Mouse (Mus musculus) embryonic facial prominence, embryonic 14.5 days (tissue): ENCODE results near the gene Pank3. TPM values are rescaled to one million over a fixed set of nuclear protein-coding genes. Genes with fewer than 3 reads are reported as not detected.

Experiments
- ATAC-seq: fragments of 200-750 bp; cut with Nextera tagmentation; 2 replicates; pipeline ENCODE4 v1.8.0; 2017; ENCODE audit warnings: low read depth, moderate number of reproducible peaks, moderate TSS enrichment
- DNase-seq: peaks from one replicate; pipeline ENCODE4 v3.0.0-alpha.2; 2015; ENCODE audit warnings: low spot score
- H3K27ac ChIP-seq: fragments of 300-500 bp; sonication (generic); replicated peaks from 2 replicates; pipeline ENCODE4 v1.5.1; 2014; ENCODE audit warnings: low read depth, mild to moderate bottlenecking, low read length, moderate library complexity
- H3K27me3 ChIP-seq: fragments of 300-500 bp; sonication (generic); replicated peaks from 2 replicates; pipeline ENCODE4 v1.6.1; 2014; ENCODE audit warnings: low read length; ENCODE audit not compliant: control insufficient read depth, insufficient read depth
- H3K36me3 ChIP-seq: fragments of 300-500 bp; sonication (generic); 2 replicates; pipeline ENCODE4 v1.6.1; 2014; ENCODE audit warnings: low read length, mixed read lengths; ENCODE audit not compliant: control insufficient read depth, insufficient read depth
- H3K4me1 ChIP-seq: fragments of 300-500 bp; sonication (generic); 2 replicates; pipeline ENCODE4 v1.6.1; 2014; ENCODE audit warnings: antibody characterized with exemption, low read length; ENCODE audit not compliant: control insufficient read depth, insufficient read depth
- H3K4me2 ChIP-seq: fragments of 300-500 bp; sonication (generic); 2 replicates; pipeline ENCODE4 v1.6.1; 2014; ENCODE audit warnings: low read depth, mild to moderate bottlenecking, low read length, moderate library complexity, mixed read lengths
- H3K4me3 ChIP-seq: fragments of 300-500 bp; sonication (generic); 2 replicates; pipeline ENCODE4 v1.5.1; 2014; ENCODE audit warnings: low read depth, mild to moderate bottlenecking, low read length
- H3K9ac ChIP-seq: fragments of 300-500 bp; sonication (generic); 2 replicates; pipeline ENCODE4 v1.6.1; 2014; ENCODE audit warnings: low read depth, mild to moderate bottlenecking, low read length, moderate library complexity, mixed read lengths
- H3K9me3 ChIP-seq: fragments of 300-500 bp; sonication (generic); 2 replicates; pipeline ENCODE4 v1.6.1; 2016; ENCODE audit warnings: low read length; ENCODE audit not compliant: control insufficient read depth
- WGBS: fragments of 180-500 bp; shearing (Covaris S2); extraction: QIAGEN DNeasy Blood & Tissue Kit; methylation state at CpG from one replicate; pipeline ENCODE4 v1.1.7; 2014; 5-methylcytosine and 5-hydroxymethylcytosine counted together
- polyA plus RNA-seq: library from polyadenylated mRNA; unstranded; fragments of >200 nt; fragmentation: Nextera tagmentation; extraction: Ambion mirVana; gene quantifications from 2 replicates; pipeline ENCODE4 v1.2.1, GENCODE M21; 2014

Gene Pank3
- polyA plus RNA-seq, 1 experiment from 2014 or later, result 21.4 TPM

DNA sequence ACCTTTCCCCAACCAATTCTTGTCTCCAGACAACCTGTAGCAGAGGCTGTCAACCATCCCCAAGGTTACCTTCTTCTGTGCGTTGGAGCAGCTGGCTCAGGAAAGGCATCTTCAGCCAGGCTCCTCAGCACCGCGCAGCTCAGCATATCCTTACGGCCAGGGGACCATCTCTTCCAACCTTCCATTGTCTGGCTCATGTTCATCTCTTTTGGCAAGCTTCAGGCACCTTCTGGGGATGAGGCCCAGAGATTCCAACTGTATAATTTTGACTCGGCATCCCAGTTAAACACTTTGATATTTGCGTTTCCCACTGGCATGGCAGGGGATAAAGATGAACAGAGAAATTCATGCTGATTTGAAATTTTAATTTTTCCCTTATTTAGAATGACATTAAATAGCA, 25.7 kb upstream of the Pank3 start:
- Histone ChIP-seq H3K4me3 (no peak overlapping the region), H3K27me3 (no peaks in the 10 kb centered on the region), H3K9me3 (no peaks in the 10 kb centered on the region), H3K27ac (no peak overlapping the region), H3K4me1 (no peaks in the 10 kb centered on the region), H3K36me3 (no peaks in the 10 kb centered on the region), H3K4me2 (no peak overlapping the region), H3K9ac (no peak overlapping the region)
- ATAC-seq (no peak), DNase-seq (no peak)
- 86% methylated on average over 6 of the region's 6 CpGs for whole genome bisulfite sequencing

GRCm38 (mm10) chr11:35744571-35744970, 24.7 kb upstream of the Pank3 start:
- Histone ChIP-seq H3K4me1 (no peaks in the 10 kb centered on the region), H3K4me3 (no peak overlapping the region), H3K27me3 (no peaks in the 10 kb centered on the region), H3K9me3 (no peaks in the 10 kb centered on the region), H3K27ac (no peak overlapping the region), H3K9ac (no peak overlapping the region), H3K4me2 (no peak overlapping the region), H3K36me3 (no peaks in the 10 kb centered on the region)
- 85% methylated on average over 6 of the region's 6 CpGs for WGBS
- ATAC-seq (no peak), DNase-seq (no peak)

DNA sequence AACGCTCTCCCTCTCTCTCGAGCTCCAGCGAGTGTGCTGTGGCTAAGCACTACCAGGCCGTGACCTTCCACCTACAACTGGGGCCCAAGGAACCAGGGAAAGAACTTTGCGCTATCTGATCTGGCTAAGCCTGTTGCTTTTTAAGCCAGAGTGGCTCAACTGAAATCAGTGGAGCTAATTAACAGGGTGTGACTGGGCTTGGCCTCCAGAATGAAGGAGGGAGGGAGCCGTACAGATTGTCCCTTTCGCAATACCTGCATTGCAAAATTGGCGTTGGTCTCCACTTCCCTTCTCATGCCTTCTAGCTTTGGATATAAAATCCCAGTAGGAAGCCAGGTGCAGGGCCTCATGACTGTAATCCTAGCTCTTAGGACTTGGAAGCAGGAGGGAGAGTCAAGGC, 18.7 kb upstream of the Pank3 start:
- peak; percentile 52 for DNase-seq
- H3K27ac ChIP-seq, result no peak overlapping the region
- 62% methylated on average over 8 of the region's 8 CpGs for WGBS
- H3K27me3 ChIP-seq, result no peaks in the 10 kb centered on the region
- no peaks in the 10 kb centered on the region for H3K4me1 ChIP-seq
- H3K9me3 ChIP-seq, result no peaks in the 10 kb centered on the region
- H3K36me3 ChIP-seq, result no peaks in the 10 kb centered on the region
- no peak overlapping the region for H3K9ac ChIP-seq
- ATAC-seq, result peak; percentile 22; the same call in 1 of the 2 replicates
- H3K4me2 ChIP-seq, result no peak overlapping the region
- H3K4me3 ChIP-seq, result no peak overlapping the region

- Histone ChIP-seq H3K4me3 (no peak overlapping the region), H3K4me1 (no peaks in the 10 kb centered on the region), H3K9me3 (no peaks in the 10 kb centered on the region), H3K27ac (no peak overlapping the region), H3K4me2 (no peak overlapping the region), H3K36me3 (no peaks in the 10 kb centered on the region), H3K27me3 (no peaks in the 10 kb centered on the region), H3K9ac (no peak overlapping the region)
- ATAC-seq (no peak), DNase-seq (no peak)
- WGBS, result 88% methylated on average over 4 of the region's 4 CpGs
Observed at GRCm38 (mm10) chr11:35754906-35755418, 14.3 kb upstream of the Pank3 start.

- Histone ChIP-seq H3K4me3 (no peak overlapping the region), H3K9ac (no peak overlapping the region), H3K27me3 (no peaks in the 10 kb centered on the region), H3K4me2 (no peak overlapping the region), H3K27ac (no peak overlapping the region), H3K9me3 (no peaks in the 10 kb centered on the region), H3K36me3 (no peaks in the 10 kb centered on the region), H3K4me1 (no peaks in the 10 kb centered on the region)
- ATAC-seq (0 out of 2 replicates have a peak, but pooled peaks have one; percentile 15), DNase-seq (no peak)
- WGBS, result 57% methylated on average over 6 of the region's 6 CpGs
Observed at GRCm38 (mm10) chr11:35755546-35755945, 13.7 kb upstream of the Pank3 start.

DNA sequence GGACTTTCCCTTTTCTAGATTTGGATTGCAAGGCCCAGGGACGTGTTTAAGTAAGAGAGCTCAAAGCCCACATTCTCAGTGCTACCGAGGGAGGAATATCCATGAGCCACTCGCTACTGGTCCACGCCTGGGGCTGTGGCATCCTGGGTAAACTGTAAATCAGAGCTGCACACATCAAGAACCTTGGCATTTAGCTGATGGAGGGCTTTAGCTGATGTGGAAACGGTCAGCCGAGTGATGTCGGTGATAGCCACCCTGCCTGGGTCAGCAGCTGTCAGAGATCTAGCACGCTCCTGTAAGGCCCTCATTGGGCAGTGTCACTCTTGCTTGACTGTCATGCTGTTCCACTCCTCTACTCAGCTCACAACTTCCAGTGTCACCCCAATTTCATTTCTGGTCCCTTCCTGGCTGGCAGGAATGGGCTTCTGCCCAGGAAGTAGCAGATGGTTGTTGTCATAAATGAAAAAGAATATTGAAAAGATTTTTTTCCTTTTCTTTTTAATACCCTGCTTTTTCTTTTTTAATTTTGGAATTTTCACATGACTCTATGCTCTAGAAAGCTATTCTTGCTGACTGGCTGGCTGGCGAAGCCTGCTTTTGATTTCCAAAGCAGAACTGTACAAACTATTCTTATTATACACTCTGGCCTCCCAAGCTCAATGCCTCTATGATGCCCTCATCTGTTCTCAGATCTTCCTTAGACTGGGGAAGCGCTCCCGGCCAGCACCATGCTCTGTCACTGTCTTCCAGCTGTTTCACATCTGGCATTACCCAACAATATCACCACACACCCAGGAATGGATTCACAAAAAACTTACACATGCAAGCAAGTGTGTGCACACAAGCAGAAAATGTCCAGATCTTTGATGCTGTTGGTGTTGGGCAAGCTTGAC, 12.6 kb upstream of the Pank3 start:
- ATAC-seq, result no peak
- no peak overlapping the region for H3K4me3 ChIP-seq
- WGBS, result 75% methylated on average over 11 of the region's 11 CpGs
- no peak overlapping the region for H3K9ac ChIP-seq
- H3K27ac ChIP-seq, result no peak overlapping the region
- H3K36me3 ChIP-seq, result no peaks in the 10 kb centered on the region
- H3K9me3 ChIP-seq, result no peaks in the 10 kb centered on the region
- no peaks in the 10 kb centered on the region for H3K27me3 ChIP-seq
- H3K4me2 ChIP-seq, result no peak overlapping the region
- no peaks in the 10 kb centered on the region for H3K4me1 ChIP-seq
- no peak for DNase-seq

DNA sequence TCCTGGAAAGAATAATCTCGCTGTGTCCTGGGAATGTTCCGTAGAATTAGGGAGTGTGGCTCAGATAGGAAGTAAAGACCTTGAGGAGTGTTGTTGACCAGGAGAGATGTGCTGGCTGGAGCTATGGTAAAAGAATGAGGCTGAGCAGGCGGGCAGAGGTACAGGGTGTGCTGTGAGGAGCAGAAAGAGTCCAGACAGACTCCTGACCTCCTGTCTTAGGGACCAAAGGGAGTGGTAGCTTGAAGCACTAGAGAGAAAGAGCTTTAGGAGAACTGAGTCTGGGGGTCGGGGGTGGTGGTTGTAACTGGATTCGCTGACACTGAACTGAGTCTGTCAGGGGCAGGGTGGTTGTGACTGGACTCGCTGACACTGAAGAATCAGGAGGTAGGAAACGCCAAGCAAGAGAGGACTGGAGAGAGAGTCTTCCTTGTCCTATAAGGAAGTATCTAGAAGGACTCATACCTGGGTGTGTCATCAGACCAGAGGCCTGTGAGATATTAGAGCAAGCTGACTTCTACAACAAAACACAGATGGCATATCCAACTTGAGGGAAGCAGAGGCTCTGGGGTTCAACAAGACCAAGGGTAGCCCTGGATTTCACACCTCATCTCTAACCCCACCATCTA, 9.2 kb upstream of the Pank3 start:
- no peaks in the 10 kb centered on the region for H3K36me3 ChIP-seq
- 84% methylated on average over 7 of the region's 7 CpGs for WGBS

DNA sequence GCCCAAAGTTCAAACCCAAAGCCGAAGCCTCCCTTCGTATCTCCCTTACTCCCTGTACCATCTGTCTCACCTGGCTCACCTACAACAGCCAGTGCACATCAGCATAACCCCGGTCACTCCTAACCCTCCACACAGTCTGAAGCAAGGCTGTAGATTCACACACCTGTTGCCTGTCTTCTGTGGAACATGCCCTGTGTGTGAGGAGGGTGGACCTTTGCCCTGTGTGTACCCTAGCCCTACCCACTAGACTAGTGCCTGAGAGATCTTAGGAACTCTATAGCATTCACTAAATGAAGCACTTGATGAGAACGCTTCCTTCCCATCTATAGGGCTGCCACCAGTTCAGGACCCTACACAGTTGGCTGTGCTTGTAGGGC, 8.7 kb upstream of the Pank3 start:
- Histone ChIP-seq H3K9ac (no peak overlapping the region), H3K4me3 (no peak overlapping the region), H3K27me3 (no peaks in the 10 kb centered on the region), H3K27ac (no peak overlapping the region), H3K4me1 (no peaks in the 10 kb centered on the region), H3K9me3 (no peaks in the 10 kb centered on the region), H3K36me3 (no peaks in the 10 kb centered on the region), H3K4me2 (no peak overlapping the region)
- DNase-seq (no peak), ATAC-seq (no peak)
- 96% methylated on average over 4 of the region's 4 CpGs for WGBS

More for the DNA sequence above, 9.2 kb upstream of the Pank3 start:
- Histone ChIP-seq H3K9me3 (no peaks in the 10 kb centered on the region), H3K27ac (no peak overlapping the region), H3K4me3 (no peak overlapping the region), H3K27me3 (no peaks in the 10 kb centered on the region), H3K4me1 (no peaks in the 10 kb centered on the region), H3K9ac (no peak overlapping the region), H3K4me2 (no peak overlapping the region)
- DNase-seq (no peak), ATAC-seq (no peak)
